Mouse (Mus musculus) splenic B cell, adult 2 months (primary cell): Measurements from ENCODE around the gene Bora.

ENCODE experiments used
- DNase-seq: peaks from one replicate; pipeline ENCODE4 v3.0.0-alpha.2; 2011; ENCODE audit warnings: low read depth, low spot score
- H3K27me3 ChIP-seq: 2 replicates; pipeline ENCODE4 v1.6.1; 2012; ENCODE audit warnings: mild to moderate bottlenecking, low read length, moderate library complexity, mixed read lengths; ENCODE audit not compliant: control insufficient read depth, poor library complexity, insufficient read depth, severe bottlenecking
- H3K36me3 ChIP-seq: 2 replicates; pipeline ENCODE4 v1.6.1; 2012; ENCODE audit warnings: mild to moderate bottlenecking, low read length, moderate library complexity, mixed read lengths; ENCODE audit not compliant: control insufficient read depth, poor library complexity, insufficient read depth, severe bottlenecking

Bora gene

DNA sequence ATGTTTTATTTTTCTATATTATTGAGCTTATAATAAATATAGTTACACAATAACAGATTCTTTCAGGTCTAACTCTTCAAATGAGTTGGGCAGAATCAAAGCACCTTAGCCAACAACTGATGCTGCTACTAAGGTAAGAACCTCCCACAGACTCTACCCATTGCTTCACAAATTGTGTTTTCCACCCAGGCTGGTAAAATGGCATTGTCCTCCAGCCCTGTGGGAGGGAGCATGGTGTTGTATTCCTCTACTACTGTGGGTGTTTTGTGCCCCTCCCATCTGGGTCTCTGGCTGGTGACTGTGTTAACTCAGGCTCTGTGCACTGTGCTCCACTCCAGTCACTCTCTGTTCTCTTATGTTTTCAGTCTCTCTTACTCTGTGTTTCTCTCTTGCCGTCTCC is 2.5 kb upstream of the Bora start:
- no peak for DNase-seq
- H3K27me3 ChIP-seq: no peaks in the 10 kb centered on the region
- no peaks in the 10 kb centered on the region; the same call in 1 of the 2 replicates for H3K36me3 ChIP-seq

DNA sequence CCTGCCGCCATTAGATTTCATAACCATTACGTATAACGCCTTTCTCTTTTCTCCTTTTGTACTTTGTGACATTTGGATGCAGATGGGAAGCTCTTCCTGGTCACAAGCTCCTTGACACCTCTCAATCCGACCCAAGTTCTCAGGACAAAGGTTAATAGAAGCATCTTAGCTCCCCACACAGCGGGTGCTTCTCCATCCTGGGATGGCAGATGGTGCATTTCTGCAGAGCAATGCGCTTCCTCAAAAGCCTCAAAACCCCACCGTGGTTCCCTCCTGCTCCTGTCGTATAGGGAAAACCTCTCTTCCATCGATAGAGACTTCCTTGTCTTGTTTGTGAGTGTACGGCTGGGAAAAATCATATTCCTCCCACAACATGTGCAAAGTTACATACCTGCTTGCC is 1.9 kb upstream of the Bora start:
- no peak for DNase-seq
- no peaks in the 10 kb centered on the region for H3K27me3 ChIP-seq
- H3K36me3 ChIP-seq: no peaks in the 10 kb centered on the region; the same call in 1 of the 2 replicates

DNA sequence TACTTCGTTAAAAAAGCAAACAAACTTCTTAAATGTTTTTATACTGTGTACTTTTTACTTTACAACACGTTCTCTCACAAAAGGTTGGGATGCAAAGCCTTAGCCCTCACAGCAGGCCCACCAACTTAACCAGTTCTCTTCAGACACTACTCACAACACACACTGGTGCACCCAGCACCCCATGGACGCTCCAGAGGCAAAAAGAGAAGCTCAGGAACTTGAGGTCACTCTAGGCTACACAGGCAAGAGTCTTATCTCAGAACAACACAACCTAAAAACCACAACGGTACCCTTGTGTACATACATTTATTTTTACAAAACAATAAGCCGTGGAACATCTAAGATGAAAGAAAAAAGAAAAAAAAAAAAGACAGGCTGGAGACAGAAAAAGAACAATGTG is 1.3 kb upstream of the Bora start:
- H3K27me3 ChIP-seq: no peaks in the 10 kb centered on the region
- H3K36me3 ChIP-seq: no peaks in the 10 kb centered on the region; the same call in 1 of the 2 replicates
- no peak for DNase-seq

DNA sequence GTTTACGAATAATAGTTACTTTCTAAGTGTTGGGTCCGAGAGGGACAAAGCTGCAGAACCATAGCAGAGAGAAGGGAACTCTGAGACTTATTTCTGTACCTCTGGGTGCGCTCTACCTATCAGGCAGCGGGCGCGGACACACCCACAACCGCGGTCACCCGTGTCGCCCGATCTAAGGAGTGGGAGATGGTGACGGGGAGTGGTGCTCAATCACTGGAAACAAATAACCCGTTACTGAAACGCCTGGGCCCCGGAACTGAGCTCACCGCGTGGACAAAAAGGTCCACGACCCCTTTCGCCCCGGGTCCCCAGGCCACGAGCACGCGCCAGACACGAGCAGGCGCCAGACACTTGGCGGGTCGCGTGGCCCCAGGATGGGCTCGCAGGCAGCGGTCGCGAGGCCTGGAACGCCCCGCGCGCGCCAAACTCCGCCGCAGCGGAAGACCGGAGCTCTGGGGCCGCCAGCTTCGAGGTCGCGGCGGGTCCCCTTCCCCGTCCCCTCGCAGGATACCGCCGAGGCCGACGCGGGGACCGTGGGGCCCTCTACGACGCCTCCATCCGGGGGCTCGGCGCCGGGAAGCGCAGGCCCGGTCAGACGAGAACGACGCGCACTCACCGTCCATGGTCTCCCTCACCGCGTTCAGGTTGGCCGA is 518 bp upstream of the Bora start:
- DNase-seq: peak; percentile 72
- Histone ChIP-seq H3K36me3 (no peaks in the 10 kb centered on the region; the same call in 1 of the 2 replicates), H3K27me3 (no peaks in the 10 kb centered on the region)

DNA sequence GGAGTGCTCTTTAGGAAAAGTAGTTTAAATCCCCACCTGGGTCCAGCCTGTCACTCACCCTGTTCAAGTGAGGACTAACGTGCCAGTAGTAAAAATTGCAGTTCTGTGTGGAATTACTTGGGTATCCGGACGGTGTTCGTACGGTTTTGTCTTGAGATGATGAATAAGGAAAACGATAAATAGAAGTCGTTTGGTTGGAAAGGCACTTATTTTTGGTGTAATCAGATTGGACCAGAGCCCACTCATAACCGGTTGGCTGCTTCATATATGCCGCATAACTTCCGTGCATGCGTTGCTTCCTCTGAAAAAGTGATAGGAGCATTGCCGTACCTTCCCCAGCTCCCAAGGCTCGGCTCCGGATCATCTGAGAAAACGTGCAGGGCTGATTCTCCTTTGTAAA is 760 bp downstream of the Bora start:
- peak; percentile 17 for DNase-seq
- H3K36me3 ChIP-seq: no peaks in the 10 kb centered on the region; the same call in 1 of the 2 replicates
- no peaks in the 10 kb centered on the region for H3K27me3 ChIP-seq

DNA sequence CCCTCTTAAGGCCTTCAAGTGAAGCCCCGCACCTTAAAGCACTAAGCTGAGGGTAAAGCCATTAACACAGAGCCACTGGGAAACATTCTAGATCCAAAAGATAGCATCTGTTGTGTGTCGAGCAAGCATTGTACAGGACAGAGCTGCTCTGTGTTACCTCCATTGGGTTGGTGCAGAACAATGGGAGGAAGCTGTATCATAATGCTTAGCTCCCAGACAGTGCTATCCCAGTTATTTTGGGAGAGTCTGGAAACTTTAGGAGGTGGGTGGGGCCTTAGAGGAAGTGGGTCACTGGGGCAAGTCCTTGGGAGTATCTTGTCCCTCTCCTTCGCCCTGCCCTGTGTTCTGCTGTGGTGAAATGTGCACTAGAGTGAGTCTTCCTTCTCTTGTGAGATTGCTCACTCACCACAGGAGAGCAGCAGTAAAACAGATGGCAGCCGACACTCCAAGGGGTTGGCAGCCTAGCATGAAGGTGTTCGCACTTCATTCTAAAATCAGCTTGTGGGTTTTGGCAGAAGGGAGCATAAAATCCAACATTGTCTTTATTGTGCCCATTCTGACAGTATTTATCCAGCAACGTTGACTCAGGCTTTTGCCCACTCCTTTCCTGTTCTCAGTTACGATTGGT is 13.1 kb downstream of the Bora start:
- DNase-seq: no peak
- peaks cover 2% of the 10 kb centered on the region; the same call in 1 of the 2 replicates for H3K36me3 ChIP-seq
- H3K27me3 ChIP-seq: no peaks in the 10 kb centered on the region

DNA sequence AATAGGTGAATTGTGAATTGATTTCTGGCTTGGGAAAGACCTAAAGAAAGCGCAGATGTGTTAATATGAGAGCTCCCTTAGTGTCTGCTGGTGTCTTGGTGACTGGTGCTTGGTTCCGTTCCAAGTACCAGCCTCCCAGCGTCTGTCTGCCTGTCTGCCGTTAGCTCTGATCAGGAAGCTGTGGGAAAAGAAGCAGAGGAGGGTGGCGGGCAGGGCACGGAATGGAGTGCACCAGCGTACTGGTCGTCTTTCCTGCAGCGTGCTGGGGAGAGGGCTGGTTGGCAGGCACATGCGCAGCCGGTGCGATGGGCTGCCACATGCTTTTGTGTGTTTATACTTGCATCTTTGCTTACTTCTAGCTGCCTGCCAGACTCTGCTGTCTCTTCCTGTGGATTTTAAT is 14.6 kb downstream of the Bora start:
- DNase-seq: no peak
- Histone ChIP-seq H3K36me3 (peaks cover 2% of the 10 kb centered on the region; the same call in 1 of the 2 replicates), H3K27me3 (no peaks in the 10 kb centered on the region)

DNA sequence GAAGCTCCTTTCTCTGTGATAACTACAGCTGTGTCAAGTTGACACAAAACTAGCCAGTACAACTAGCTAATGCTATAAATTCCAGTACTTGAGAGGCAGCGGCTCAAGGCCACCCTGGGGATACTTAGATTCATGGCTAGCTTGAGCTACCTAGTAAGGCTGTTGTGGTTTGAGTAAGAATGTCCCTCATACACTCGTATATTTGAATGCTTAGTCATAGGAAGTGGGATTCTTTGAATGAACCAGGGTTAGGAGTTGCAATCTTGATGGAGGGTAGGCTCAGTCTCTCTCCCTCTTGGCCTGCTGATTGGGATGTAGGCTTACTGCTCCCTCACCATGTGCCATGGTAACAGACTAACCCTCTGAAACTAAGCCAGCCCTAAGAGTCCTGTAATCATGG is 17.1 kb downstream of the Bora start:
- DNase-seq: no peak
- H3K27me3 ChIP-seq: no peaks in the 10 kb centered on the region
- H3K36me3 ChIP-seq: peaks cover 2% of the 10 kb centered on the region; the same call in 1 of the 2 replicates

DNA sequence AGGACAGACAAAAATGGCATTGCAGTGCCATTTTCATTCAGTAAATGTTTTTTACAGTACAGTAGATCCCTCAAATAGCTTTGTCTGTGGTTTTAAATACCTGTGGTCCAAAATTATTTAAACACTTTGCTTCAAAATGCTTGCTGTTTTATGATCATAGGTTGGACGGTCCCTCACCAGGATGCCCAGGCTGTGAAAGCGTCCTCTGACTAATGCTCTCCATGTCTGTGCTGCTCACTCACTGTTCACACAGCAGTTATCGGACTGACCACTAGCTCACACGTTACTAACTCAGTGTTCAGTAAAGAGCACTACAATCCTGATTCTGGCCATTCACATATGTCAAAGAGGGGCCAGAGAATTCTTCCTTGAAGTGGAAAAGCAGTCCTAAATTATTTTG is 25.1 kb downstream of the Bora start:
- DNase-seq: no peak
- no peaks in the 10 kb centered on the region for H3K27me3 ChIP-seq
- H3K36me3 ChIP-seq: 0 out of 2 replicates have a peak, but pooled peaks cover 4% of the 10 kb centered on the region

DNA sequence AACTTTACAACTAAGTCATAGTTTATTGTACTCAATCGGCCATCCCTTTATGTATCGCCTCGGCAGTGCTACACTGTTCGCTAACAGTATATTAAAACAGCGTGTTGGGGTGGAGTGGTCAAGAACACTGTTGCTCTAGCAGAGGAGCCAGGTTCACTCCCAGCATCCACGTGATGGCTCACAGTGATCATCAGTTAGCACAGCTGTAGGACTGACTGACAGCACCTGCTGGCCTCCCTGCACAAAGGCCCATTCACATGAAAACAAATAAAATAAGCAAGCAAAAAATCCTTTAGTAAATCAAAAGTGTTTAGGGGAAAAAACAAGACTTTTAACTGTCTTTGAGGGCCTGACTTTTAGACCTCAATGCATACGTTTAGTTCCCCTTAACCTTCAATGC is 42.9 kb downstream of the Bora start:
- DNase-seq: no peak
- Histone ChIP-seq H3K36me3 (peaks cover 23% of the 10 kb centered on the region), H3K27me3 (0 out of 2 replicates have a peak, but pooled peaks cover 2% of the 10 kb centered on the region)

DNA sequence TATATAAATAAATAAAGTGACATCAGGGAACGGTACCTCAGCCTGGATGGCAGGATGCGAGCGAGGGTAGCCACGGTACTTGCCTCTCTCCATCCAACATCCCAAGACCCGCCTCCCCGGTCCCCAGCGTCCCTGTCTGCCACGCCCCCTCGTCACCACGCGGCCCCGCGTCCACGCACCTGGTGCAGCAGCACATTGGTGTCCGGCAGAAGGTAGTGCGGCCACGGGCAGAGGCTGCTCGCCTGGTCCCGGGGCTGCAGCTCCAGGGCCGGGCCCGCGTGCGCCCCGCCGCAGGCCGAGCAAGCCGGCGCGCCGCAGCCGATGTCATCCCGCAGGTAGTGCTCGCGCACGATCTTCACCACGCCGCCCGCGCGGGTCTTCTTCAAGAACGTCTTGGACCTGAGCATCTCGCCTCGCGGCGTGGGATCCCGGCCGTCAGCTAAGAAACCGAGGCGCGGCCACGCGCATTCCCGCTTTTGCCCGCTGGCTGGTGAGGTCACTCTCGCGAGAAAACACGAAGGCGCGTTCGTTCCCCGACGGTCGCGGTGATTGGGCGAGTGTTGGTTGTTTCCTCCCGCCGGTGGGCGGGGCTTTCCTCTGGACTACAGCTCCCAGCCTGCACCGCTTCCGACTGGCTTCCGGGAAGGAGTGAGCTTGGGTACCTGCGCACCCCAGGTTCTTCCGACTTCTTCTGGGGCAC is 53.4 kb downstream of the Bora start, which contains the start of the genes Pibf1 and Dis3:
Gene Pibf1 (plus strand): TSS at position 158 of the 700 bp plus-strand sequence.
Gene Dis3 (minus strand): TSS at position 504 of the 700 bp plus-strand sequence.
- H3K36me3 ChIP-seq: no peaks in the 10 kb centered on the region; the same call in 1 of the 2 replicates
- DNase-seq: peak; percentile 99
- no peaks in the 10 kb centered on the region for H3K27me3 ChIP-seq

DNA sequence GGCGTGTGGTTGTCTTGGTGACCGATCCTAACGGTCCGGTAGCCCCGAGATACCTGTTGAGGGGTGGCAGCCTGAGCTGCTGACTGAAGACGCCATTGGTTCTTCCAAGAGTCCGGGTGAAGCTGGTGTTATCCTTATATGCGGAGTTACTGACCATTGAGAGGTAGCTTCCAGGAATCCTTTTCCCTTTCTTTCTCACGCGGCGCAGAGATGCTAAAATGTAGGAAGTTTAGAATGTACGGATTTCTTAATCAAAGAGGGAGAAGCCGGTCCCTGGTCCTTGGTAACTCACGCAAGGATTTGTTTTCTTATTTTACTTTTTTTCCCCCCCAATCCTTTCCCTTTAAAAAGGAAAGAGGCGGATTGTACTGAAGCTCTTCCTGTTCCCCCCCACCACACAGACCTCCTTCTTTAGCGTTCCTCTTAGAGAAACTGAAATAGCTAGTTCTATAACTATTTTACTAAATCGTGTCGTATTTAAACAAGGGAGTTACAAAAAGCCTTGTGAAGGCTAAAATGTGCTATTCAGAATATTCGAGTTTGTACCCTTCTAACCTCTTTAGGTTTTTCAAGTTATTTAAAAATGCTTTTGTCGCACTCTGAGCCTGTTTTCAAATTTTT is 54.1 kb downstream of the Bora start:
- Histone ChIP-seq H3K36me3 (peaks cover 4% of the 10 kb centered on the region; the same call in 1 of the 2 replicates), H3K27me3 (no peaks in the 10 kb centered on the region)
- peak; percentile 19 for DNase-seq

DNA sequence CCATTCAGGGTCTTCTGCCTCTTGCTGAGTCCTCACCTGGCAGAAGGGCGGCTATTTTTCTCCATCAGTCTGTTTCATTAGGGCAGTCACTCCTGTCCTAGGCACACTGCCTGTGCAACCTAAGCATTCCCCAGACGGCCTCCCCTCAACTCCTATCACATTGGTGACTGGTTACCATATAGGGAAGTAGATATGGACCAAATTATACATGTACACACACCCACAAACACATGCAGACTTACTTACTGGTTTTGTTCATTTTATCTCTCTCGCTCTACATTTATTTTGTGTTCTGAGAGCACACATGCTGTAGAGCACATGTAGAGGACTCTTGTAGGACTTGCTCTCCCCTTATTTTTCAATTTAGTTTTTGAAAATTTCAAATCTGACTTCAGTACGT is 57.0 kb downstream of the Bora start:
- Histone ChIP-seq H3K36me3 (peaks cover 9% of the 10 kb centered on the region; the same call in 1 of the 2 replicates), H3K27me3 (no peaks in the 10 kb centered on the region)
- no peak for DNase-seq

DNA sequence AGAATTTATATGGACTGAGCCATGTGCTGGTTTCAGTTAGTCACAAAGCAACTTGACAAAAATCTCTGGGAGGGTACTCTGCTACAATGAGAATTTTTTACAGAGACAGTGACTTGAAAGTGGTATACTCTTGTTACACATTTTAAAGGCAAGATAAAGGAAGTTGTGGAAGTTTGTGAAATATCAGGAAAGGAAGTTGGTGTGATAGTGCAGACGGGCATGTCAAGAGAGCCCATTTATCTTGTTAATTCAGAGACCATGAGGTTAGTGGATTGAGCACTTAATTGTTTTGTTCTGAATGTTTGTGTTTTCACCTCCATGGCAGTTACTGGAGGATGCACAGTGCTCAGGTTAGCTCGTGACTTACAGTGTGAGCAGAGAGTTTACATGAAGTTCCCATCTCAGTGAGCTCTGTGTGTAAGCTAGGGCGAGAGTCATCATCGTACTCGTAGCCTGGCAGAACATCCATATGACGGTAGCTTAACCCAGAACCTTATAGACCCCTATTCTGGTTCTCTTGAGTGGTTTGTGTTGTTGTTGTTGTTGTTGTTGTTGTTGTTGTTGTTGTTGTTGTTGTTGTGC is 58.6 kb downstream of the Bora start:
- Histone ChIP-seq H3K36me3 (peaks cover 11% of the 10 kb centered on the region; the same call in 1 of the 2 replicates), H3K27me3 (no peaks in the 10 kb centered on the region)
- DNase-seq: no peak
